Mouse (Mus musculus) brain, embryonic 18.5 days (tissue): ENCODE results near the gene Rita1.

ENCODE experiments used
- DNase-seq: peaks from one replicate; pipeline ENCODE4 v3.0.0-alpha.2; 2012; ENCODE audit warnings: low read depth, low spot score

The Rita1 gene

GRCm38 (mm10) chr5:120627515-120628300 lies 15.3 kb upstream of the Rita1 start:
- DNase-seq: no peak

- DNase-seq: no peak
Measured at GRCm38 (mm10) chr5:120626399-120626798, 14.0 kb upstream of the Rita1 start.

GRCm38 (mm10) chr5:120624427-120624826 lies 12.0 kb upstream of the Rita1 start:
- DNase-seq: no peak

DNA sequence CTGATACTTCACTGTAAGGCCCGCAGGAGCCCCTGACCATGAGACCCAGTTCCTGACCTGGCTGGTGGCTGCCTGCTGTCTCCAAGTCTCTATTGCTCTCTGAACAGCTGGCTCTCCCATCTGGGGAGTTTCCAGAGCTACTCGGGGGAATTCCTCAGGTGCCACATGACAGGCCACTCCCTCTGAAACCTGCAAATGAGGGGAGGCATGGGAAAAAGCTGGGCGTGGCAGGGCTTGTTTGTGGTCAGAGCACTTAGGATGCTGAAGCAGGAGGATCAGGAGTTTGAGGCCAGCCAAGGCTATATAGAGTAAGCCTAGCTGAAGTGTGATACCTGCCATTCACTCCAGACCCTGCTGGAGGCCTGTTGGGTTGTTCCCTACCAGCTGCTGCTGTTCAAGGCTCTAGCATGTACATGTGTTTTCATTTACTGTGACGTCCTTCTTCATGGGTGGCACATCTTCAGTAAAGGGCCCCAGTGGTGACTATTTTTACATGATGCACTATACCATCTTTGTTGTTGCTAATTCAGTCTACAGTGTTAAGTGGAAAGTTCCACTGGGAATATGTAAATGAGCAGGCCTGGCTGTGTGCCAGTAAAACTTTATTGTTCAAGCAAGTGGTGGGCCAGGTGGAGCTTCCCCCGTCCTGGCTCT lies 9.9 kb upstream of the Rita1 start:
- no peak for DNase-seq

- no peak for DNase-seq
Measured at GRCm38 (mm10) chr5:120621846-120622197, 9.4 kb upstream of the Rita1 start.

GRCm38 (mm10) chr5:120621078-120621765 lies 8.8 kb upstream of the Rita1 start:
- no peak for DNase-seq

GRCm38 (mm10) chr5:120620375-120621077 lies 8.1 kb upstream of the Rita1 start:
- no peak for DNase-seq

GRCm38 (mm10) chr5:120619201-120619600 lies 6.8 kb upstream of the Rita1 start:
- DNase-seq: no peak

DNA sequence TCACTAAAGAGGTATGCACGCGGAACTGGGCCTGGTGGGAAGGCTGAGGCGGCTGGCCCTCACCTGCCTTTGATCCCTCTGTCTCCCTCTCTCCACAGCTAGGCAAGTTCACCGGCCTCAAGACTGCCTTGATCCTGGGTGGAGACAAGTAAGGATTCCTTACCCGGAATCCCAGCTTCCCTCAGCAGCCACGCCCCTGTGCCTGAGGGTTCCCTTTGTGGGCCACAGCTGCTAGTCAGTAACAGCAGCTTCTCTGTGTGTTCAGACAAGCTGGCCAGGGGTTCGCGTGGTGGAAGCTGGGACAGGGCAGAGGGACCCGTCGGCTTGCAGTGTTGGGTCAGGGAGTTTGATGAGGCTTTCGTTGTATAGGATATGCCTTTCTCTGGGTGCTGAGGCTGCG lies 6.4 kb upstream of the Rita1 start:
- no peak for DNase-seq

DNA sequence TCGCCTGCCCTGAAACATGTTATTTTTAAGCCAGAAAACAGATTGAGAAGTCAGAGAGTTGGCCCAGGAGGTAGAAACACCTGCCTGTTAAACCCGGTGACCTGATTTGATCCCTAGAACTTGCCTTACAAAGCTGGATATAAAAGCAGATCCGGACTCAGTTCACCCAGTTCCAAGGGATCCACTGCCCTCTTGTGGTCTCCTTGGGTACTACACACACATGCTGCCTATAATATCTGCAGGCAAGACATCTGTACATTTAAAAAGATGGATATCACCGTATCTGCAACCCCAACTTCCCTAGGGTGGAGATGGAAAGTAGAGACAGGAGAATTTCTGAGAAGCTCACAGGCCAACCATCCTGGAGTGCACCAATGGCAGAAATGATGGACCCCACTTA lies 3.5 kb upstream of the Rita1 start:
- no peak for DNase-seq

DNA sequence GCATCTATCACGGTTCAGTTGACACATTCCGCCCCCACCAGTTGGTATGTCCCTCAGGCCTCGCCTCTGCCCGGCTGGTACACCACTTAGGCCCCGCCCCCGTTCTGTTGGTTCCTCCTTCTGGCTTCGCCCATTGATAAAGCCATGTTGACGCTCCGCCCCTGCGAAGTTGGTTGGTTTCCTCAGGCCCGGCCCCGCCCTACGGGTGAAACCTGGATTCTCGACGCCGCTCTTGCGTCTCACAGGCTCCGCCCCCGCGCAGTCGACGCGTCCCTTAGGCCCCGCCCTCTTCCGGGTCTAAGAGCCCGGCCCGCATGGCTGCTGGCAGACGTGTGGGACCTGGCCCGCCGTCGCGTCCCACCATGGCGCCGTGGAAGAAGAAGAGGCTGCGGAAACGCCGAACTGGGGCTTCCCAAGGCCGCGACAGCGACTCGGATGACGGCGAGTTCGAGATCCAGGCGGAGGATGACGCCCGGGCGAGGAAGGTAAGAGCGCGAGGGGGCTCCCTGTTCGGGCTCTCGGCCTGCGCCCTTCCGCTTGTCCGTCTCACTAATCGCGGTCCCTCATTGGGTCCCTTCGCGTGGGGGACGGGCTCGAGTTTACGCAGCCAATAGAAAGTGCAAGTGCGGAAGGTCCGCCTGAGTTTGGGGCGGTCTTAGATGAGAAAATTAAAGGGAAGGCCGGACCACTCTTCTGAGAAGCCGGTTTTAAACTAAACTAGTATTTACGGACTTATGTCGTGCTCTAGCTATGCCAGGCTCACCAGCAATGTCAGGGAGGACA lies 624 bp upstream of the Rita1 start:
- peak; percentile 100 for DNase-seq

GRCm38 (mm10) chr5:120611416-120611815 lies 973 bp downstream of the Rita1 start:
- no peak for DNase-seq

DNA sequence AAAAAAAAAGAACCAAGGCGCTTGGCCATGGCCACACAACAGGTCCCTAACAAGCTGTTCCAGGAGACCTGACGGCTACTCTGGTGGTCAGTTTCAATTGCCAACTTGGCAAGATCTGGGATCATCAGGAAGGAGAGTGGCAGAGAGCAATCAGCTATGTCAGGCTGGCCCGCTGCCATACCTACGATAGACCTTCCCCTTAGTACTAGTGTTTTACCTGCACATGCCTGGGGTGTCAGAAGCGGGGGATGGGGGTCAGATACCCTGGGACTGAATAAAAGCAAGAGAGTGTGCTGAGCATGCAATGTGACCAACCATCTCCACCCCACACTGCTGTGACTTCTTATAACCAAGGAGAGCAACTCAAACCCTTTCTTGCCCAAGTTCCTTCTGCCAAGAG lies 1.5 kb downstream of the Rita1 start:
- no peak for DNase-seq

DNA sequence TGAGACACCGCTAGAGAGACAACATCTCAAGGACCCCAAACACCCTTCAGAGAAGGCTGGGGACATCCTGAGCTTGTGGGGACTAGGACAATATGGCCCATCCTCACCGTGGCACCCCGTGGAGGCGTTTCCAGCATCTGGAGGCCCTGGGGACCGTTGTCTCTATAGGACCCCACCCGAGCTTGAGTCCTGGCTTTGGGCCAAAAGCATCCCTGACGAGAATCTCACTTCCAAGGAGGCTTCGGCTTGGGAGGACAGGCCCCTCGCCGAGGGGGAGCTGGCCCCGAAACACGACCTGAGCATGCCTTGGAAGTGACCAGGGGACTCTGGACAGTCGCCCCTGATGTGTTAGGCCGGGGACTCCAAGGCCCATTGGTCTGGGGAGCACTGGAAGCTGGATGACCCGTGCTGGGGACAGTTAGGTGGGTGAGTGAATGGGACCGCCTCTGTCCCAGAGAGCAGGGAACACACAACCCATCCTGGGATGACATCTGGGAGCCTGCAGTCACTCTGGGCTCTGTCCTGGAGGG lies 3.1 kb downstream of the Rita1 start:
- no peak for DNase-seq

DNA sequence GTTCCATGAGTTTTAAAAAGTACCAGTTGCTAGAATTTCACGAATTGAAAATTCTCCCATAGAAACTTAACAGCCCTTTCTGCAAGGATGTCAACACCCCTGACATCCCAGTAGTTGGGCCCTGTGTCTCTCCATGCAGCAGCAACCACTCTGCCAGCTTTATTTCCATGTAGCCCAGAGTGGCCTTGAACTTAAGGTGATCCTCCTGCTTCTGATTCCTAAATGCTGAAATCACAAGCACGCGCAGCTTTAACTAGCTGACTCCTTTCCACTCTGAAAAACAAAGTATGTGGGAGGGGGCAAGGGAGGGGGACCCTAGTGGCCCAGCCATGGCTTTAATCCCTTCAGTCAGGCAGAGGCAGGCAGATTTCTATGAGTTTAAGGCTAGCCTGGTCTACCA lies 5.1 kb downstream of the Rita1 start:
- DNase-seq: no peak

DNA sequence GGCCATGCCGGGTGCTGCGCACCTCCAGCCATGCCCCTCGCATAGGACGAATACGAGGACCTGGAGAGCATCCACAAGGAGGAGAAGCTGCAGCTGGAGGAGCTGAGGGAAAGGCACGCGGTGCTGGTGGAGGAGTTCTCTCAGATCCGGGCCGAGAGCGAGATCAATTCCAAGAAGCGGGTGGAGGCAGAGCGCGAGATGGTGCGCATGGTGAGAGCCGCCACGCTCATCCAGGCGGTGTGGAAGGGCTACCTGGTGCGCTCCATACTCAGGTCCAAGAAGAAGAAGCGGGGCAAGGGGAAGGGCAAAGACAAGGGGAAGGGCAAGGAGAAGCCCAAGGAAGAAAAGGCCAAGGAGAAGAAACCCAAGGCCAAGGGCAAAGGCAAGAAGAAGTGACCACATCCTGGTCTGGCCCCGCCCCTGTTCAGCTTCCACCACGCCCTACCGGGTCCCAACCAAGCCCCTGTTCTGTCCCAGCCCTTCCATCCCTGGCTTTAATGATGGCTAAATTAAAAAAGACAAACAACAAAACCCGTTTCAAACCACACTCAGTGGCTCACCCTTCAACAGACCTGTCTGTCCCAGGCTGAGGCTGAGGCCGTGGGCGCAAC lies 5.7 kb downstream of the Rita1 start:
- no peak for DNase-seq

DNA sequence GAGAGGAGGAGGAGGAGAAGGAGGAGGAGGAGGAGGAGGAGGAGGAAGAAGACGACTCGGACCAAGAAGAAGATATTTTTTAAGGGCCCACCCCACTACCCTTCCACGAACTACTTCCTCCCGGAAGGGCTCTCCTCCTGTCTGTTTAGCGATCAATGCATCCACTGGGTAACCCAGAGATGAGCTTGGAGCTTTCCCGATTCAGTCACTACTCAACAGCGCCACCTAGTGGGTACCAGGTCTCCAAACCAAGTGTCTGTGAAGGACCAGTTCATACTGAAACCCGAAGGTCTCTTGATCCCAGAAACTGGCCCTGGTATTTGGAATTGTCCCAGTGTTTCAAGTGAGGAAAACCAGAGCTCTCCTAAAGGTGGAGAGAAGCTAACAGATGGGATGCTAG lies 6.7 kb downstream of the Rita1 start:
- DNase-seq: peak; percentile 83

GRCm38 (mm10) chr5:120605241-120605661 lies 7.1 kb downstream of the Rita1 start:
- no peak for DNase-seq

DNA sequence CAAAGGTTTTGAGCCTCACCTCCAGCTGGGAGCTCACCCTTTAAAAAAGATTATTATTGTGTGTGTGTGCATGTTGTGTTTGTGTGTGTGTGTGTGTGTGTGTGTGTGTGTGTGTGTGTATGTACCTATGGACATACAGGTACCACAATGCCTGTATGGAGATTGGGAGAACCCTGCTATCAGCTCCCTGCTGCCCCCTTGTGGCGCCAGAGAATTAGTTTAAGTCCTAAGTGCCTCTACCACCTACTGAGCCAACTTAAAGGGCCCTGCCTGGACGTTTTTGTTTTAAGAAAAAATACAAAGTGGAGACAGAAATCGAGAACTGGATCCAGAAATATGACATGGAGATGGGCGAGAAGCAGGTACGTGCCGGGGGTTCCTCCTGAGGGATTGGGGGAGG lies 7.5 kb downstream of the Rita1 start:
- DNase-seq: peak; percentile 62

GRCm38 (mm10) chr5:120603515-120603914 lies 8.9 kb downstream of the Rita1 start:
- DNase-seq: no peak

DNA sequence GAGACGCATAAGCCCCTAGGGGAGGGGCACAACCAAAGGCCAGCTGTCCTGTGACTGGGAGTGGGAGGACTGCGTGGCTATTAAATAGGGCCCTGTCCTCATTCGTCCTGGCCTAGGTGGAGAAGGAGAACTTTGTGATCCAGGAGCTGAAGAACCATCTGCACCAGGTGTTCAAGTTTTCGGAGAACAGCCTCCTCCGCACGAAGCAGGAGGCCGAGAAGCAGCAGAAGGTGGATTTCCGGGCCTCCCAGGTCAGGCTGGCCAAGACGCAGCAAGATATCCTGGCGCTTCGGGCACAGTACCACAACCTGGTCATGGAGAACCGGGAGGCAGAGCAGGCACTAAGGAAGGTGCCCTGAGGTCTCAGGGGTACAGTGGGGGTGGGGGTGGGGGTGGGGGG lies 10.2 kb downstream of the Rita1 start:
- no peak for DNase-seq
